Mouse (Mus musculus) erythroblast, adult 5-6 weeks (primary cell): ENCODE data around the gene Hoxc5. TPM values are rescaled to one million over a fixed set of nuclear protein-coding genes. Genes with fewer than 3 reads are reported as not detected.

Source experiments
- ATAC-seq: replicated peaks from 2 replicates; pipeline ENCODE4 v1.8.0; 2016; ENCODE audit warnings: moderate number of reproducible peaks, mild to moderate bottlenecking, moderate TSS enrichment, inconsistent platforms; ENCODE audit not compliant: poor library complexity, low FRiP score, severe bottlenecking
- total RNA-seq, 2 experiments: library from RNA; stranded (forward) in 1 of 2; stranded (reverse) in 1 of 2; fragments of 150-400 nt in 1 of 2; fragments of 200-764, 138-1000 nt in 1 of 2; gene quantifications; 2 replicates each; pipeline versions ENCODE4 v1.2.3 to v1.2.4; 2015 to 2017; ENCODE audit warnings: low replicate concordance in 2 of 2

The Hoxc5 gene
- total RNA-seq, 2 experiments from 2014 or later = not detected

GRCm38 (mm10) chr15:103027266-103028235, 60.3 kb downstream of the Hoxc5 start:
- ATAC-seq = no peak

DNA sequence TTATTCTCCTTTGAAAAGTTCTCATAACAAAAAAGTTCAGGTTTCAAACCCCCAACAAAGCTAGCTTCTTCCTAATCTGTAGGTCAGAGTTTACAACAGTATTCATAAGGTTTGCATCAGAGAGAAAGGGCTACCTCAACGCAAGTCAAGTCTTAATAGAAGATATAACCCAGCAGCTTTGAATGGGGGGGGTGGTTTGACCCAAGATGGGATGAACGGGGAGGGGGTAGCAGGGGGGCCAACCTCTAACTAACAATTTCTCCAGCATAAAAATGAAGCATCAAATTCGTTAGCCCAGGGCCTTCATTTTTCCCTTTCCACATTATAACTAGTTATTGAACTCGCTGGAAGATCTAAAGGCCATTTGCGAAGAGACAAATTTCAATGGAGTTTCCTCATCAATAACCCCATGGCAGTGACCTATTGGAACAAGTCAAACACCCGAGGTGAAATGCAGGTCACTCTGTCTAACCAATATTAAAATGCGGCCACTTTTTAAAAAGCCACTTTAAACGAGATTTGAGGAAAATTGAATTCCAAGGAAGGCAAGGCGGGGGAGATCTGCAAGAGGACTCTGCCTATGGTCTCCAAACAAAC, 61.8 kb downstream of the Hoxc5 start:
- no peak for ATAC-seq

GRCm38 (mm10) chr15:103030142-103030541, 62.9 kb downstream of the Hoxc5 start:
- ATAC-seq = no peak

DNA sequence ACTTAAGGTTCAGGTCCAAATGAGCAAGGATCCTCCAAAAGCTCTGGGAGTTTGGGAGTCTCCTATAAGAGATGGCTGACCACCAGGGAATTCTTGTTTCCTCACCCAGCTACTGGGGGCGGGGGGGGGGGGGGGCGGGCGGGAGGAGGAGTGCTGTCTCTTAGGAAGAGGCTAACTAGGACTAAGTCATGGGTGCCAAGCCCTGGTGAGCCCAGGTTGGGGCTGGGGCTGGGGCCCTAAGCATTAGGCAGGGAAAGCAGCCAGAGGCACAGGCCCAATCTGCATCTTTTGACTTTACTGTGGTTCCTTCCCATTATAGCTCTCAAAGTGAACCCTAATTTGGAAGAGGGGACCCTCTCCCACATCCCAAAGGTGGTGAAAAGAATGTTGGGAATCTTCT, 64.9 kb downstream of the Hoxc5 start:
- ATAC-seq = no peak

DNA sequence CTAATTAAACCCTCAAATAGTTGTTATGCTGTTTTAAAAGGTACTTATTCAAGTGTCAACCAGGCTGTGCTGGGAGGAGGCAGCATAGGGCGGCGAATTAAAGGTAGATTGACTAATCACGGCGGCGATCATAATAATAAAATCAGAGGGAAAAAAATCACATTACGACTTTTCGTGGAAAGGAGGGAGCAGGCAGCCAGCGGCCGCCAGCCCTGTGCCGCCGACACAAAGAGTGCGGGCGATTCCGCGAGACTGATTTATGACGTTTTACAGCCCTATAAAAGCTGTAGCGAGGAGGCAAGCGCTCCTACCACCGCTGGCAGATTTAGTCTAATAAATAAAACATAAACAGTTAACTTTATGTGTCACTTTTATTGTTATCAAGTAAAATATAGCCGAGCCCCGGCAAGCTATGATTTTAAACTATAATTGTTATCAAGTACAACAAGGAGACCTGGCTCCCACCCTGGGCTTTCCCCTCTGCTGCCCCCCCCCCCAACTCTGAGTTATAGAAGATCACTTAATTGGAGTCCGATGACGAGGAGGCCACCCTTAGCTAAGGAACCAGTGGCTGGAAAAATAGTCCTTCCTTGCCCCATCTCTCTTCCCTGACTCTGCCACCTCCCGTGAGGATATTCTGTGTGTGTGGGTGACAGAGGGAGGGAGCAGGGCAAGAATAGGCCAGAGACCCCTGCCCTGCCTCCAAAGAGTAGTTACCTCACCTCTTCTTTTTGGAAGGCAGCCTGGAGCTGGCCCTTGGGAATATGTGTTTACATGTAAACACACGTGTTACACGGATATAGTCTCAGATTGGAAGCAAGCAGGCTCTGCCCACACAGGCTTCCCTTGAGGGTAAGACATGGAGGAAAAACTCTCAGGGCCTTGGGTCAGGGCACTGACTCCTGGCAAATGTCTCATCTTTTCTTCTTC, 65.7 kb downstream of the Hoxc5 start:
- no peak for ATAC-seq

DNA sequence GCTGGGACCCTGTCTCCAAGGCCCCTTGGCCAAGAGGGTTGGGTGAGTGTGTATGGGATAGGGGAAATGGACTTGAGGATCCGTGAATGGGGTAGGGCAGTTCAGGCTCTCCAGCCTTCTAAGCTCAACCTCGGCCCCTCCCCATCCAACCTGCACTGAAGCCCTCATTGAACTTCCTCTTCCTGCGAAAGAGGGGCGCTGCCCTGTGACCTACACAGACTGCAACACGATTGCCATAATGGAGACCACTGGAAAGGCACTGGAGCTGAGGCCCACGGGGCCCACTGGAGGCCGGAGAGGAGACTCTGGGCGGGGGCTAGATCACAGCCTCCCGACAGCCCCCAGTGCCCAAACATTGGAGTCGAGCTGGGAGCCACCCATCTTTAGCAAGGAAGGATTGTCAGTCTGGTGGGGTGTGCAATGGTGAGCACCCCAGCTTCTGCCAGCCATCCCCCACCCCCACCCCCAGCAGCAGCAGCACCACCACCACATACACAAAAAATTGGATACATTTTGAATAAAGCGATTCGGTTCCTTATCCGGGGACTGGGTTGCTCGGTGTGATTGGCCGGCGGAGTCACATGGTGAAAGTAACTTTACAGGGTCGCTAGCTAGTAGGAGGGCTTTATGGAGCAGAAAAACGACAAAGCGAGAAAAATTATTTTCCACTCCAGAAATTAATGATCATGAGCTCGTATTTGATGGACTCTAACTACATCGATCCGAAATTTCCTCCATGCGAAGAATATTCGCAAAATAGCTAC, 67.0 kb downstream of the Hoxc5 start:
- ATAC-seq = no peak

DNA sequence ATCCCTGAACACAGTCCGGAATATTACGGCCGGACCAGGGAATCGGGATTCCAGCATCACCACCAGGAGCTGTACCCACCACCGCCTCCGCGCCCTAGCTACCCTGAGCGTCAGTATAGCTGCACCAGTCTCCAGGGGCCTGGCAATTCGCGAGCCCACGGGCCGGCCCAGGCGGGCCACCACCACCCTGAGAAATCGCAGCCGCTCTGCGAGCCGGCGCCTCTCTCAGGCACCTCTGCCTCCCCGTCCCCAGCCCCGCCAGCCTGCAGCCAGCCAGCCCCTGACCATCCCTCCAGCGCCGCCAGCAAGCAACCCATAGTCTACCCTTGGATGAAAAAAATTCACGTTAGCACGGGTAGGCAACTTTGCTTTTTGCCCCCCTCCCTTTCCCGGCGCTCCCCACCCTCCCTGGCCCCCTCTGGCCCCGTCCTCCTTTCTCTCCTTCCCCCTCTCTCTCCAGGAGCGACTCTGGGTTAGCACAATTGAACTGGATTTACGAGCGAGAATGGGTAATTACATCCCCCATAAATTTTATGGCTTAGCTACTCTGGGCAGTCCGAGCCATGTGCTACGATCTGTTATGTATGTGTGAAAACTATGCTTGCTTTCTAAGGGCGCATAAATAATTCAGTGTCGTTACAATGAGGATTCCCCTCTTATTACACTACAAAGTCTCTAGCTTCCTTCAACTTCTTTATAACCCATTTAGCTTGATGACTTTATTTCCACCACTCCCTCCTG, 67.7 kb downstream of the Hoxc5 start:
- no peak for ATAC-seq

- no peak for ATAC-seq
Measured at GRCm38 (mm10) chr15:103035548-103035881, 68.3 kb downstream of the Hoxc5 start.

- no peak for ATAC-seq
Measured at GRCm38 (mm10) chr15:103037579-103037978, 70.3 kb downstream of the Hoxc5 start.

DNA sequence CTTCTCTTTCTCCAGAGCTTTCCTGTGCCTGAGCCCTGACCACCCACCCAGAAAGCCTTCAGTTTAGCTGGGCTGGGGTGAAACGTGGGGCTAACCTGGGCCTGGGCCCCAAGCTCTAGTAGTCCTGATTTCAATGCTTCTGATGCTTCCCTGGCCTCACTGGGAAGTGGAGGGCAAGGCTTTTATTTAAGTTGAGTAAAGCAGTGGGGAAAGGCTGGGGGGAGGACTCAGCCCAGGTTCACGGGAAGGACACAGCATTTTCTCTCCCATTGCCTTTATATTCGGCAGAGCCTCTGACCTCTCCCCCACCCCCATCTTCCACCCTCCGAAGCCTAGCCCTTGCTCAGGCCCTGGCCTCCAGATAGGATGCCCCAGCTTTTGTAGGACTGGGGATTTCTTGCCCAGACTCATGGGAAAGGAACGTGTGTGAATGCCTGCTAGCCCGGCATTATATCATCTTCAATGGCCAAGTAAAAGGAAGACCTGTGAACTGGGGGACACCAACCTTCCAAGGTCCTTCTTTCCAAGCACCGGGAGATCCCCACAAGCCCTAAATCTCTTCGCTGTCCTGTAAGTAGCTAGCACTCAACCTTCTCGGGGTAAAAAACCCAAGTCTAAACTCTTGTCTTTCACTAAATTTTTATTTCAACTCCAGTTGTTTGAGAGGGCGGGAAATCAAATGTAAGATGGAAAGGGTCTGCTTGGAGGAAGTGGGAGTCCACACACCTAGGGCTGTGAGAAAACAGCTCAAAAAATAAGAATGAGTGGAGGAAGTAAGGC, 71.6 kb downstream of the Hoxc5 start:
- ATAC-seq = no peak

DNA sequence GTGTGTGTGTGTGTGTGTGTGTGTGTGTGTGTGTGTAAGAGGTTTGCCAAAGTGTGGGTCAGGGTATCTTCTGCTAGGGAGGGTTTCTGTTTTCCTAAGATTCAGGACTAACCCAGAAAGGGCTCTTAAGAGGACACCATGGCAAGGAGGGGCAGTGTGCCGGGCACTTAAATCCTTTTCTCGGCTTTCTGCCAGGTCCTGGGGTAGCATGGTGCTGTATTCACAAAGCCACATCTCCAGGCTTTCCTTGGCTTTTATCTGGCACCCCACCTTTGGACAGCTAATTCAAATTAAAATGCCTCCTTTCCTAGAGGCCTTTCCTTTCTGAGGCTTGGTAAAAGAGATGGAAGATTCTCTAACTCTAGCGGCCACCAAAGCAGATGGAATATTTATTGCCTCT, 72.4 kb downstream of the Hoxc5 start:
- no peak for ATAC-seq

GRCm38 (mm10) chr15:103040601-103041000, 73.4 kb downstream of the Hoxc5 start:
- ATAC-seq = no peak

- no peak for ATAC-seq
Measured at GRCm38 (mm10) chr15:103041613-103042012, 74.4 kb downstream of the Hoxc5 start.

GRCm38 (mm10) chr15:103042209-103042608, 75.0 kb downstream of the Hoxc5 start:
- ATAC-seq = no peak

DNA sequence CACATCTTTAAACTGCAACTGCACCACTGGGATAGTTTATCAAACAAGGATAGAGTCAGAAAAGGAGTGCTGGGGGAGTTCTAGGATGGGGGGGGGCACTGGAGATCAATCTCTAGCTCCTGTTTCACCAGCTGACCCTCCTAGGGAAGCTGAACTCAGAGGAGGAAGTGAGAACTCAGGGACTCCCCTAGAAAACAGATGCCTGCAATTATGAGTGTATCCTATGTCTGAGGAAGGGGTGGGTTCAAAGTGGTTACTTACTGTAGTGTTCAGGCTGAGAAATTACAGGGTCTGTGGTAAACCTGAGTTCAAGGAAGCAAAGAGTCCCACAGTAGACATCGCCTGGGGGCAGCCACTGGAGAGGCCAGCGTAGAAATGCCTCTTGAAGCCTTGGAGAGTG, 84.4 kb downstream of the Hoxc5 start:
- ATAC-seq = no peak

DNA sequence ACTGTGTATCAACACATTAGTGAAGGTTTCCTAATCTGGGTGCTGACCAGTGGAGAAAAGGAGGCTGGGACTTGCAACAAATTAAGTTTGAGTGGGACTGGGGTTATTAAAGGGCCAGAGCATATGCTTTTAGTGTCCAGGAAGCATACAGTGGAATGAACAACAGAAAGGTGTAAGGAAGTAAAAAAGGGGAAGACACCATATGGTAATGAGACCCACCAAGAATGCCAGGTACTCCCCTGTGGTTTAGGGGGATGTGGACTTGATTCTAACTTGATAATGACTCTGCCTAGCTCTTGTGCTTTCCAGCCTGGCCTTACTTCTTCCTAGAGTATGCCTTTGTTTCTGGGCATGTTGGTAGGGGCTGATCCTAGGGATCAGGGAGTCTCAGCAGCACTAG, 86.0 kb downstream of the Hoxc5 start:
- no peak for ATAC-seq

- ATAC-seq = no peak
Measured at GRCm38 (mm10) chr15:103056396-103056795, 89.2 kb downstream of the Hoxc5 start.

DNA sequence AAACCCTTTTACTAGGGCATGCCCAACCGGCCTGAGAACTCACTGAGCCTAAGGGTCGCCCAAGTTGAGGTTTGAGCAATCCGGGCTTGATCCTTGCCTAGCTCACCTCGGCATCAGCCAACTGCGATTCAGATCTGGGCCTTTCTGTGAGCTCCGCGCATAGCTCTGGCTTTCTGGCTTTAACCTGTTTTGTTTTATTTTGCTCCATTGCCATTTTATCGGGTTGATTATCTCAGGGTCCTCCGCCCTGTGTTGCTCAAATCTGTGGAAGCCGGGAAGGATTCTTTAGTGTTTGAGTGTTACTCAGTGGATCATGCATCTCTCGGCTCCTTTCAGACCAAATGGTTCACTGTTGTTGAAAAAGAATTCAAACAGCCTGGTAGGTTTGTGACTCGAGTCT, 91.5 kb downstream of the Hoxc5 start:
- no peak for ATAC-seq
